Mouse (Mus musculus) hindbrain, embryonic 15.5 days (tissue): ENCODE measurements at regions not wholly inside any gene's neighbourhood (a gene's known extent, or its start where the extent isn't known, plus 50 kb on each side); places are given as distances from the start of the nearest gene placed in this dataset.

Experiments used
- ATAC-seq: fragments of 200-750 bp; cut with Nextera tagmentation; 2 replicates; pipeline ENCODE4 v1.8.0; 2017; ENCODE audit warnings: low read depth, moderate number of reproducible peaks, moderate TSS enrichment; ENCODE audit not compliant: low FRiP score
- H3K27ac ChIP-seq: fragments of 300-500 bp; sonication (generic); replicated peaks from 2 replicates; pipeline ENCODE4 v1.5.1; 2015; ENCODE audit warnings: mild to moderate bottlenecking, inconsistent platforms
- H3K27me3 ChIP-seq: fragments of 300-500 bp; sonication (generic); 2 replicates; pipeline ENCODE4 v1.6.1; 2015; ENCODE audit warnings: control low read depth, inconsistent platforms
- H3K36me3 ChIP-seq: fragments of 300-500 bp; sonication (generic); 2 replicates; pipeline ENCODE4 v1.6.1; 2015; ENCODE audit warnings: control low read depth, inconsistent platforms
- H3K4me1 ChIP-seq: fragments of 300-500 bp; sonication (generic); replicated peaks from 2 replicates; pipeline ENCODE4 v1.6.1; 2015; ENCODE audit warnings: control low read depth, inconsistent platforms
- H3K4me2 ChIP-seq: fragments of 300-500 bp; sonication (generic); 2 replicates; pipeline ENCODE4 v1.6.1; 2015; ENCODE audit warnings: moderate library complexity, mild to moderate bottlenecking, inconsistent platforms
- H3K4me3 ChIP-seq: fragments of 300-500 bp; sonication (generic); 2 replicates; pipeline ENCODE4 v1.5.1; 2015; ENCODE audit warnings: mild to moderate bottlenecking, inconsistent platforms
- H3K9ac ChIP-seq: fragments of 300-500 bp; sonication (generic); 2 replicates; pipeline ENCODE4 v1.6.1; 2015; ENCODE audit warnings: inconsistent platforms
- H3K9me3 ChIP-seq: fragments of 300-500 bp; sonication (generic); 2 replicates; pipeline ENCODE4 v1.6.1; 2016; ENCODE audit warnings: control low read depth, inconsistent platforms
- WGBS: fragments of 180-500 bp; shearing (Covaris S2); methylation state at CpG from one replicate; pipeline ENCODE4 v1.1.7; 2015; 5-methylcytosine and 5-hydroxymethylcytosine counted together

GRCm38 (mm10) chr12:10866907-10867538 lies 283.8 kb downstream of the Kcns3 start:
- Histone ChIP-seq H3K9ac (no peak overlapping the region), H3K27me3 (no peaks in the 10 kb centered on the region), H3K4me3 (no peak overlapping the region), H3K36me3 (no peaks in the 10 kb centered on the region), H3K27ac (no peak overlapping the region), H3K9me3 (no peaks in the 10 kb centered on the region), H3K4me2 (no peak overlapping the region), H3K4me1 (peaks cover 8% of the 10 kb centered on the region)
- WGBS, result 69% methylated on average over 3 of the region's 3 CpGs
- peak; percentile 29; the same call in 1 of the 2 replicates for ATAC-seq

GRCm38 (mm10) chr12:10865294-10865693 lies 285.6 kb downstream of the Kcns3 start:
- Histone ChIP-seq H3K27ac (no peak overlapping the region), H3K4me3 (no peak overlapping the region), H3K9me3 (no peaks in the 10 kb centered on the region), H3K36me3 (no peaks in the 10 kb centered on the region), H3K9ac (no peak overlapping the region), H3K4me1 (peaks cover 8% of the 10 kb centered on the region), H3K4me2 (no peak overlapping the region), H3K27me3 (no peaks in the 10 kb centered on the region)
- no peak for ATAC-seq
- 91% methylated on average over 2 of the region's 2 CpGs for whole genome bisulfite sequencing

GRCm38 (mm10) chr12:10820335-10820734 lies 330.5 kb downstream of the Kcns3 start:
- H3K36me3 ChIP-seq, result no peaks in the 10 kb centered on the region
- no peak overlapping the region for H3K4me2 ChIP-seq
- 80% methylated on average over 2 of the region's 2 CpGs for WGBS
- H3K4me1 ChIP-seq, result no peaks in the 10 kb centered on the region
- no peak overlapping the region for H3K4me3 ChIP-seq
- no peak overlapping the region for H3K27ac ChIP-seq
- no peak overlapping the region for H3K9ac ChIP-seq
- H3K9me3 ChIP-seq, result no peaks in the 10 kb centered on the region
- no peak for ATAC-seq
- H3K27me3 ChIP-seq, result no peaks in the 10 kb centered on the region

- Histone ChIP-seq H3K27me3 (no peaks in the 10 kb centered on the region), H3K4me1 (no peaks in the 10 kb centered on the region), H3K27ac (no peak overlapping the region), H3K4me3 (no peak overlapping the region), H3K36me3 (no peaks in the 10 kb centered on the region), H3K9ac (no peak overlapping the region), H3K4me2 (no peak overlapping the region), H3K9me3 (no peaks in the 10 kb centered on the region)
- 48% methylated on average over 2 of the region's 2 CpGs for WGBS
- no peak for ATAC-seq
Measured at GRCm38 (mm10) chr12:10818083-10818482, 332.8 kb downstream of the Kcns3 start.

- 76% methylated on average over 2 of the region's 2 CpGs for WGBS
- ATAC-seq, result no peak
- no peaks in the 10 kb centered on the region for H3K27me3 ChIP-seq
- H3K4me3 ChIP-seq, result no peak overlapping the region
- H3K27ac ChIP-seq, result no peak overlapping the region
- H3K9me3 ChIP-seq, result no peaks in the 10 kb centered on the region
- no peaks in the 10 kb centered on the region for H3K4me1 ChIP-seq
- H3K4me2 ChIP-seq, result no peak overlapping the region
- H3K9ac ChIP-seq, result no peak overlapping the region
- H3K36me3 ChIP-seq, result no peaks in the 10 kb centered on the region
Measured at GRCm38 (mm10) chr12:10817516-10817915, 333.3 kb downstream of the Kcns3 start.

- H3K4me1 ChIP-seq, result no peaks in the 10 kb centered on the region
Measured at GRCm38 (mm10) chr12:10810597-10810996, 340.3 kb downstream of the Kcns3 start.

GRCm38 (mm10) chr12:10804491-10804890 lies 346.4 kb downstream of the Kcns3 start:
- no peaks in the 10 kb centered on the region for H3K36me3 ChIP-seq
- H3K27ac ChIP-seq, result no peak overlapping the region
- H3K27me3 ChIP-seq, result no peaks in the 10 kb centered on the region
- no peak overlapping the region for H3K9ac ChIP-seq
- H3K4me2 ChIP-seq, result no peak overlapping the region
- ATAC-seq, result no peak
- 47% methylated on average over 2 of the region's 2 CpGs for WGBS
- H3K4me3 ChIP-seq, result no peak overlapping the region
- H3K9me3 ChIP-seq, result no peaks in the 10 kb centered on the region
- H3K4me1 ChIP-seq, result no peaks in the 10 kb centered on the region

More at GRCm38 (mm10) chr12:10810597-10810996, 340.3 kb downstream of the Kcns3 start:
- Histone ChIP-seq H3K4me2 (no peak overlapping the region), H3K36me3 (no peaks in the 10 kb centered on the region), H3K9ac (no peak overlapping the region), H3K4me3 (no peak overlapping the region), H3K9me3 (no peaks in the 10 kb centered on the region), H3K27ac (no peak overlapping the region), H3K27me3 (no peaks in the 10 kb centered on the region)
- ATAC-seq, result no peak
